Mouse (Mus musculus) cerebellum, postnatal 4 days (tissue): ENCODE measurements around the gene Bcl2l10.
A peak's percentile ranks its signal among the peaks of the same experiment; 100 is the strongest.
"Not testable (repeated sequence)": the region's sequence is repeated elsewhere in the genome, so short reads cannot be mapped to it uniquely, and the experiment has no call there.

Source experiments
- DNase-seq, 2 experiments: peaks; one replicate each; pipeline ENCODE4 v3.0.0; 2022; ENCODE audit warnings: low spot score in 2 of 2, mixed read lengths in 1 of 2

Bcl2l10 gene

DNA sequence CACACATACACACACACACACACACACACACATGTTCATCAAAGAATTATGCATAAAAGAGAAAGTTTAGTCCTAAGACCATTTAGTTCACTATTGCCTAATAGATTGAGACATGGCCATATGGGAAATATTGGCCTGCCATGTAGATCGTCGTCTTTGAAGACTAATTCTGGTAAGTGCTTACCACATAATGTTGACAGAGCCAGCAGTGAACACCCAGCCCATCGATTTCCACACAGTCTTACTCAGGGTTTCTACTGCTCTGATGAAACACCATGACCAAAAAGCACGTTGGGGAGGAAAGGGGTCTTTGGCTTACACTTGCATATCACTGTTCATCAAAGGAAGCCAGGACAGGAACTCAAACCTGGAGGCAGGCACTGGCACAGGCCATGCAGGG, 5.1 kb upstream of the Bcl2l10 start:
- DNase-seq, result no peak

DNA sequence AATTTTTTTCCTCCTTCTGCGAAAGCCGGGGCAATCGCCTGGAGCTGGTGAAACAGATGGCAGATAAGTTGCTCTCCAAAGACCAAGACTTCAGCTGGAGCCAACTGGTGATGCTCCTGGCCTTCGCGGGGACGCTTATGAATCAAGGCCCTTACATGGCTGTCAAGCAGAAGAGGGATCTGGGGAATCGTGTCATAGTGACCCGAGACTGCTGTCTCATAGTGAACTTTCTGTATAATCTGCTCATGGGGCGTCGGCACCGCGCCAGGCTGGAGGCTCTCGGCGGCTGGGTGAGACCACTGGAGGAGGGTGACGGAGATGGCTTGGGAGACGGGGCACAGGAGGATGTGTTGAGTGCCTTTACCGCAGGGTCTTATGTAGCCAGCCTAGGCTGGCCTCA, 508 bp downstream of the Bcl2l10 start:
- DNase-seq, result no peak

DNA sequence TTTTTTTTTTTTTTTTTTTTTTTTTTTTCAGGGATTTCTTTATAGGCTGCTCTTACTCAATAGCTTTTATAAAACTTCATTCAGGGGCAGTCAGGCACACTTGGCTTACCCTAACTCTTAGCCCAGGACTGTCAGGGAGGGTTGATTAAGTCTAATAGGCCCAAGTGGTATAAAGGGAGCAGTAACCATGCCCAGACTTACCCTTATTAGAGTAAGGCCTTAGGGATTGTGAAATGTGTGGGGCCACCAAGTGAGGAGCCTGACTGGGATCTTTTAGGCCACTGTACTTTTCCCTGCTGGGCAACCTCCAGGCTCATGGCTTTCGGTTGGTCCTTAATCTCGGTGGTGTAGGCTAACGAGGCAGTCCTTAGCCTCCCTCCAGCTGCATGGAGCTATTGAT, 1.1 kb downstream of the Bcl2l10 start:
- DNase-seq, result no peak

DNA sequence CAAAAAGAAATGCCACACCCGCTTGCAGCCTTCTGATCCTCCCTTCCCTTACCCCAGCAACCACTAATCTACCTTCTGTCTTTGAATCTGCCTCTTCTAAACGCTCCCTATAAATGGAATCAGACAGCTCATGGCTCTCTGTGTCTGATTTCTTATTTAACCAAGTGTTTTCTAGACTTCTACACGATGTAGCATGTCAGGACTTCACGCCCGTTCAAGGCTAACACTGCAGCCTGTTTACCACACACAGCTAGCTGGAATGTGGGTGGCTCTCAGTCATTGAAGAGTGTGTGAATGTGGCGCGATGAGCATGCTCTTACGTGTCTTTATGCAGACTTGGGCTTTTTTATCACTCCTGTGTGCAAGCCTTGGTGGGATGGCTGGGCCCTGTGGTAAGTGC, 5.5 kb downstream of the Bcl2l10 start:
- no peak for DNase-seq

DNA sequence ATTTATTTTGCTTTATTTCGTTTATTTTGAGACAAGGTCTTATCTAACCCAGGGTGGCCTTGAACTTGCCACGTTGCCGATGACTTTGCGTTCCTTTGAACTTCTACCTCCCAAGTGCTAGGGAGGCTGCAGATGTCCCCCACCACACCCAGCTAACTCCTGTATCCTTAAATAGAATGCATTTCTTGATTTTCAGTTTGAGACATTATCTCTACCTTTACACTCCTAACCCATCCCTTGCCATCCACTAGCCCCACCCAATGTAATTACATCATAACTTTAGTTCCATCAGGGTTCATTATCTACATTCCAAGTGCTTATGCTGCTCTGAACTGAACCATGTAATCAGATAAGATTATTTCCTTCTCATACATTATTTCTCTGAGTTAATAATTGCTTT, 8.2 kb downstream of the Bcl2l10 start:
- DNase-seq, result no peak

DNA sequence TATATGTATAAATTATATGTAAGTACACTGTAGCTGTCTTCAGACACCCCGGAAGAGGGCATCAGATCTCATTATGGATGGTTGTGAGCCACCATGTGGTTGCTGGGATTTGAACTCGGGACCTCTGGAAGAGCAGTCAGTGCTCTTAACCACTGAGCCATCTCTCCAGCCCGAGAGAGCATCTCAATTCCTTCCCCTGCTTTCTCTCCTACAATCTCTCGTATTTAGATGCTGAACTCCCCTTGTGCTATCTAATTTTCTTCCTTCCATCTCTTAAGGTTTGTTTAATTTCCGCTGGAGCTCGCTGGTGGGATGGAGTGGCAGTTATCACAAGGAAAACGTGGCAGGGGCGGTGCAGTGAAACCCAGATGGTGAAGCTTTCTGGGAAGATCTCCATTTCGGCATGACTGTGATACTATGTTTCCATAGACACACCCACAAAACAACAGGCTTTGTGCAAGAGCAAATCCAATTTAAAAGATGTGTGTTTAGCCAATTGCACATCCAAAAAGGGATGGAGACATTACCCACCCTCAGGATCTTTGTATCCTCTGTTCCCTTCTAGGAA, 9.6 kb downstream of the Bcl2l10 start:
- no peak for DNase-seq

DNA sequence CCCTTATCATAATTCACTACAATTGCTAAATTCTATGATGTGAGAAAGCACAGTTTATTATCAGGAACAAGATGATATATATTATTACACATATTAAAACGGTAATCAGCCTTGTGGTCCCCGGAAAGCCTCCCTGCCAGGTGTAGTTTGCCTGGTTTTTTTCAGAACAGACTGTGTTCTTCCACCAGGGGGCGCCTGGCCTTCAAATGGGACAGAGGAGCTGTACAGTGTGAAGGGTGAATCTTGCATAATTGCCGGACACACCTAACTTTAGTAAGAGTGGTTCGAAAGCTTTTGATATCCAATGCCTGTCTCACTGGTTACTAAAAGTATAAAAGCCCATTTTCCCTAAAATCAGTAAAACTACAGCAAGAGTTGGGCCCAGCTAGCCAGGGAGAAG, 14.1 kb downstream of the Bcl2l10 start:
- peak; percentile 41 to 71 for DNase-seq

DNA sequence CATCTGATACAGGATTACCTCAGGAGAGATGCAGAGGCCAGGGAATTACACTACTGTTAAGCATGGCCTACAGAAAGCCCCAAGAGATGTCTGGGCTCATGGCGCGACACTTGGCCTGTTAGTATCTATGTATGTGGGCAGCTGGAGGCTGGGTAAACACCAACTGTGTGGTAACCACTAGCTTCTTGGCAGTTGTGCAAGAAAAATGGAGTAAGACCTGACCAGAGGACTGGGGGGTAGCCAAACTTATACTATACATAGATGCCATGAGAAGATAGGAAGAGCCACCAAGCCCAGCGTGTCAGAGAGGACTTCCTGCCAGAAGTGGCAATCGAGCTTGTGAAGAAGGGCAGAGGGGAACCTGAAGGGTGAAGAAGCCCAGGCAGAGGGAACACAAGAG, 14.6 kb downstream of the Bcl2l10 start:
- DNase-seq, result no peak

DNA sequence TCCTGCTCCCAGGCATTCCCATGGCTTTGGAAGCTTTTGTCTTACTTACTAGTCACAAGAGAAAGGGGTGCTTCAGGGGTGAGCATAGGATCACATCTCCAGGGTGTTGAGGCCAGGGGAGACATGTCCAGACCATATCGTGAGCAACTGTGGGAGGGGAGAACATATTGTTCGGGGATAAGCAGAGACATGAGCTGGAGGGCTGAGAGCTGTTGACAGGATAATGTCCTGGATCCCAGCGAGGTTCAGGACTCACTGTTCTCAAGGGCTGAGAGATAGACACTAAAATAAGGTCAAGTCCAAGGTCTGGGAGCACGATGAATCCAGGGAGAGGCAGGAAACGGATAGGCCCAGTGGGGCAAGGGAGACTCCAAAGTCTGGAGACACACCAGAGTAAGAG, 15.4 kb downstream of the Bcl2l10 start:
- DNase-seq, result no peak

DNA sequence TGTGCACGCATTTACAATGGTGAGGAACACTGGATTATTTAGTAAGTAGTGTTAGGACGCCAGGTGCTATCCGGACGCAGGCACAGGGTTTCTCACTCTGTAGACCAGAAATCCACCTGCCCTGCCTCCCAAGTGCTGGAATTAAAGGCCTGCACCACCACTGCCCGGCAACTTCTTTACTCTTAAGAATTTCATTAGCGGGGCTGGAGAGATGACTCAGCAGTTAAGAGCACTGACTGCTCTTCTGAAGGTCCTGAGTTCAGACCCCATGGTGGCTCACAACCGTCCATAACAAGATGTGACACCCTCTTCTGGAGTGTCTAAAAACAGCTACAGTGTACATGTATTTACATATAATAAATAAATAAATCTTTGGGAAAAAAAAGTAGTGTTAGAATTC, 16.1 kb downstream of the Bcl2l10 start:
- not testable (repeated sequence) for DNase-seq

DNA sequence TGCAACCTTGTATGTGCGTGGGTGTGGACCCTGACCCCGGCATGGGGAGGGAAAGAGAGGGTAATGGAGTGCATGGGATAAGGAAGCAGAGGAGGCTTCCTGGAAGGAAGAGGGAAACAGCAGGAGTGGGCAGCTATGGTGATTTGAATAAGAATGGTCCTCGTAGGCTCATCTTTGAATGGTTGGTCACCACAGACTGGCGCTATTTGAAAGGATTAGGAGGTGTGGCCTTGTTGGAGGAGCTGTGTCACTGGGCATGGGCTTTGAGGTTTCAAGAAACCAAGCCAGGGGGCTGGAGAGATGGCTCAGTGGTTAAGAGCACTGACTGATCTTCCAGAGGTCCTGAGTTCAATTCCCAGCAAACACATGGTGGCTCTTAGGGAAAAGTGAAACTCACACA, 17.6 kb downstream of the Bcl2l10 start:
- no peak for DNase-seq

DNA sequence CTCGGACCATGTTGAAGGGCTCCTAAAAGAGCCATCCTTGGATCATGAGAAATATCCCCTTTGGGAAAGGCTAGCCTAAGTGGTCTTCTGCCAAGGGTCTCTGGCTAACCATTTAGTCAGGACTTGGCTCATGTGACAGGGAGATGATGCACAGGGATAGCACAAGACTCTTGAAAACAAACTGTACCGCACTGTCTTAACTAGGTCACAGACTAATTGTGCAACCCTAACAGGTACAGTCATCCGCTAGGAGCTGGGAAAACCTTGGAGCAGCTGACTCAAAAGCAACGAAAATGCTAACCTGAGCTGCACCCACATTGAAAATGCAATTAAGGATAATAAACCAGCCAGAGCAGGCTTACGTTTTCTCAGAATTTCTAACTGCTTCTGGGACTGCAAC, 18.6 kb downstream of the Bcl2l10 start:
- DNase-seq, result no peak

DNA sequence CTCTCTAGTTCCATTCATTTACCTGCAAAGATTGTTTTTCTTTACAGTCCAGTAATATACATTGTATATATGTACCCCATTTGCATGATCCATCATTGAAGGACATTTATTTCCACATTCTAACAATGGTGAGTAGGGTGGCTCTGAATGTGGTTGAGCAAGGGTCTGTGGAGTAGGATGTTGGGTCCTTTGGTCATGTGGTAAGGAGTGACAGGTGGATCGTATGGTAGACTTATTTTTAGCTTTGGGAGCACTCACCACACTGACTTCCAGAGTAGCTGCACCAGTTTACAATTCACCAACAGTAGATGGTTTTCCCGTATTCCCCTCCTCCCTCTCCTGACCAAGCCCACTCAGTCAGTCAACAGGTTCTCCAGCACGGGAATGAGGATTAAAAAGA, 21.2 kb downstream of the Bcl2l10 start:
- DNase-seq, result no peak

DNA sequence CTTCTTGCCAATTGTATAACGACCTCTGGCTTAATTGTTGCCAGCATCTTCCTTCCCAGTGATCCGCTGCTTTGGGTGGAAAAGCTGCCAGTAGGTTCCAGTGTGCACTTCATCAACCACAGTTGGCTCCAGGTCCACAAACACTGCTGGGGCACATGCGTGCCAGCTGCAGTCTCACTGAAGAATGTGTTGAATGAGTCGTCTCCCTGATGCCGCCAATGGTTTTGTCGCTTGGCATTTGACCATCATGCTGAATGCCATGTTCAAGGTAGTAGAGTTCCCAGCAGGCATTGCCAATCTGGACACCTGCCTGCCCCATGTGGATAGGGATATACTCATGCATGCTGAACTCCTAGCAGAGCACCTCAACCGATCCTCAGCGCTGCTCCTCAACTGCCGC, 28.0 kb downstream of the Bcl2l10 start:
- peak in 1 of 2 experiments; percentile 11 for DNase-seq

DNA sequence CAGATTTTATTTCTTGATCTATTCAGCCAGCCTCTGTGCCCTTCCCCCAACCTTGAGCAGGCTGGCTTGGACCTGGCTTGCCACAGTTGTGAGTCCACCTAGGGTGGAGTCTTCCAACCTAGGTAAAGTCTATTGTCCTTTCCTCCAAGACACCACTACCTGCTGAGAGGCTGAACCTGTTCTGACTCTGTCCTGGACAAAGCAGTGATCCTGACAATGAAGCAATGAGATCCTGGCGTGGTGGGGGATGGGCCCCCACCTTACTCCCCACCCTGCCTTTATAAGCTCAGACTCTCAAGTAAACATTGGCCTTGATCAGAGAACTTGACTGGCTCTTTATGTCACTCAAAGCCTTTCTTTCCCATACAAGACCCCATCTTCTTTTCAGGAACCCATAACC, 28.9 kb downstream of the Bcl2l10 start:
- no peak for DNase-seq

DNA sequence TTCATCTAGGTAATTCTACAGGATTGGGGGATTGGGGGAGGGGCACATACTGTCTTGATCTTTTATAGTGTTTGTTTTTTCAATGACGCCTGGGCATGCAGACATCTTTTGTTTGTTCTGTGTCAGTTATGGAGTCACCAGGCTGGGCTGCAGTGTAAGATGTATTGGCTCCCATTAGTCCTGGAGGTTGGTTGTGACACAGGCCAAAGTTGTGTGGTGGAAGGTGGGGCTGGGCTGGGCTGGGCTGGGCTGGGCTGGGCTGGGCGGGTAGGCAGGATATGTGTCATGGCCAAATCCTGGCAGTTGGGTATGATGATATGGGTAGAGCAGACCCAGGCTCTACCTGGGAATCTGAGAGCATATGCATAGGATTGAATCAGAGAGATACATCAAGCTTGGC, 31.2 kb downstream of the Bcl2l10 start:
- no peak for DNase-seq

DNA sequence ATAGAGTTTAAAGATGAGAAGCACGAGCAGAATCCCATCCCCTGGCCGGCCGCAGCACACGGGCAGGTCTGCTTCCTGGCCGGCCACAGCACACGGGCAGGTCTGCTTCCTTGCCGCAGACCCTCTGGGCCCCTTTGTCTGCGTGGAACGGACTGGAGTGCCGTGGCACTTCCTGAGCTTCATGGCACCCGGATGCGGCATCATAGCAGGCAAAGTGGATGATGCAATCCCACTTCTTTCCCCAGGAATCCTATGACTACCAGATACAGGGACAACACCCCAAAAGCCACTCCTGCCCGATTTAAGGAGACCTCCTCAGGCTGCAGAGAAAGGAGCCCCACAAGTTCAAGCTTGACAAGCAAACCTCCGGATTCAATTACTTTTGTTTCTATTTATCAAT, 35.3 kb downstream of the Bcl2l10 start:
- no peak for DNase-seq

DNA sequence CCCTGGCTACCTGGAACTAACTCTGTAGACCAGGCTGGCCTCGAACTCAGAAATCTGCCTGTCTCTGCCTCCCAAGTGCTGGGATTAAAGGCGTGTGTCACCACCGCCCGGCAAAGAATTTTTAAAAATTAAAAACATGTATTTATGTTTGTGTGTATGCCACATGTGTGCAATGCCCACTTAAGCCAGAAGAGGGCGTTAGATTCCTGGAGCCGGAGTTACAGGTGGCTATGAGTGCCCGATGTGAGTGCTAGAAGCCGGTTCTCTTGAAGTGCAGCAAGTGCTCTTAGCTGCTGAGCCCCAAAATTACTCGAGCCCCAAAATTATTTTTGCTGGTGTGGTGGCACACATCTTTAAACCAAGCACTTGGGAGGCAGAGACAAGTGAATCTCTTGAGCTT, 36.2 kb downstream of the Bcl2l10 start:
- DNase-seq, result no peak

DNA sequence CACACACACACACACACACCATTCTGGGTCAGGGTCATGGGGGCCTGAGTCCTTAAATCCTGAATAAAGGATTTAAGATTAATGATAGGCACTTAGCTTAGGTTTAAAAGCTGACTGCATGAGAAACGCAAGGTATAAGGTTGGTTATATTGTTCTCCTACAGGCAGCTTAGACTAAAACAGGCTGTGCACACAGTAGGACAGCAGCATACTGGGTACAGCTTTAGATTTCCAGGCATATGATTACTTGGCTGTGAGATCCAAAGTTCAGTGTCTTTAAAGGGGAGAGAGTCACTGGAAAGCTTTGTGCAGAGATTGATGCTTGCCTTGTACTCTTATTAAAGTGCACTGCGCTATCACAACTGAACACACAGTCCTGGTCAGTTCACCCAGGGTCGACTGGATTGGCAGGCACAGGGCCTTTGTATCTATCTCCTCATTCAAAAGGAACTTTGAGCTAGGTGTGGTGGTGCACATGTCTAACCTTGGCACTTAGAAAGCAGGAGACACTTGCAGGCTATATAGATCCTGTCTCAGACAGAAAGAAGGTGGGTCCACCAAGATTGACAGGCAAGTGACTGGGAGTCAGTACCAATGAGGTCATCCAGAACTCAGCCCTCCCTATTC, 36.9 kb downstream of the Bcl2l10 start:
- no peak for DNase-seq

DNA sequence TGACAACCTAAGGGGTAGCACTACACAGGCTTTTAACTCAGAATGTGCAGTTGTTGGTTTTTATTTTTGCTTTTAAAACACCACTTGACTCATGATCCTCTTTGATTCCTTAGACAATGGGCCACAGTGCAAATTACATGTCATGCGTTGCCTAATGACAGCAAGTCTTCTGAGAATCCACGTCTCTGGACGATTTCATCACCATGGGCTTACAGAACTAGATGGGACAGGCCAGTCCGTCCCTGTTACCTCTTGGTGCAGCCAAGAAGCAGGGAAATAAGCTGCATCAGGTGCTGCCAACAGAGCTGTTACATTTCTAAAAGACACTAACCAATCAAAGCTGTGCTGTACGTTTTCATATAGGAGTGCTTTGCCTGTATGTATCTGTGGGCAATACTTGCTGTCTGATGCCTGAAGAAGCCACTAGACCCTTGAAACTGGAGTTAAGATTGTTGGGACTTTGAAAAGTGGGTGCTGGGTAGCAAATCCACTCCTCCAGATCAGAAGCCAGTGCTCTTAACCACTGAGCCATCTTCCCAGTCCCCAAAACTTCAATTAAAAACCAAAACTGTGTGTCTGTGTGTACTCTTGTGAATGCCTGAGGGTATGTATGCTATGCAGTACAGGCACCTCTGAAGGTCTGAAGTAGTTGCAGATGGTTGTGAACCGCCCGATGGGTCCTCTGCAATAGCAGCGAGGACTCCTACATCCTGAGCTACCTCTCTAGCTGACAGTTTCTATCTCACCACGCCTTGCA, 37.8 kb downstream of the Bcl2l10 start:
- no peak for DNase-seq

DNA sequence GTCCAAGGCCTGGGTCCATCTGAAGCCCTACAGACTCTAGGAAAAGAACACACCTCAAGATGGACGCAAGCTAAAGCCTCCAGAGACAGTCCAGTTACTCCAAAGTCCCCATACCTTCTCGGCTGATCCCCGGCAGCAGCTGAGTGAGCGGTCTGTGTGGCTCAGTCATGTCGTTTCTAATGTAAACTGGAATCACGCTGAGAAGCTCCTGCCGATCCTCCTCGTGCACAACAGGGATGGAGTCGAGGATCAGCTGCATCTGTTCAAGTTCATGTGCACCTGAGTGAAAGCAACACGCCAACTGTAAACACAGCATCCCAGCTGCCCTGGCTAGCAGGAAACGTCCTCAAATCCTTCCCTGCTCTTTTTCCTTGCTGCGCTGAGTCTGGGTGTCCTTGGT, 45.7 kb downstream of the Bcl2l10 start:
- DNase-seq, result no peak

DNA sequence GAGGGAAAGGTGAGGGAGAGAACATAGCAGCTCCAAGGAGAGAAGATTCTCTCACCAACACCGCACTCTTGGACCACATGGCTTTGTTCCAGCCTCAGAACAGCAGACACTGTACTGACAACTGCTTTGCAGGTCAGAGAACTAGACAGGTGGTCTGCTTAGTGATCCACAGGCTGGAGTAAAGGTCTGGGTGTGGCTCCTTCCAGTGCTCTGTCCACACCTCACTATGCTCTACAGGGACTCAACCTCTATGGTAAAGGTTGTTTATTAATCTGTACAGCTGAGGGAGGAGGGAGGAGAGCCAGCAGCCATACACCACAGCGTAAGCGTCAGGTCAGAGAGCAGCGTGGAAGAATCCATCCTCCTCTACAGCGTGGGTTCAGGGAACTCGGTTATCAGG, 48.4 kb downstream of the Bcl2l10 start:
- no peak for DNase-seq

DNA sequence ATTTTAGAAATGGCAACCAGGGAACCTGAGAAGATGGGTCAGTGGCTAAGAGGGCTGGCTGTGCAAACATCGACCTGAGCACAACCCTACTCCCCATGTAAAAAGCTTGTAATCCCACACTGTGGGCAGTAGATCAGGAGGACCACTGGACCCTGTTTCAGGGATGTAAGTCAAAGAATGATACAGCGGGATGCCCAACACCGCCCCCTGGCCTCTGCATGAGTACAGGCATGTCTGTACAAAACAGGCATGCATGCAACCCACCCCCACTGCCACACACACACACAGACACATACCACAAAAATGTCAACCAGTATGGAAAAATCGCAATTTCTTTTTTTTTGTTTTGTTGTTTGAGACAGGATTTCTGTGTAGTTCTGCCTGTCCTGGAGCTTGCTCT, 51.5 kb downstream of the Bcl2l10 start:
- no peak for DNase-seq
